Mouse (Mus musculus): ENCODE measurements around the gene Cdk5r2. TPM values are rescaled to one million over a fixed set of nuclear protein-coding genes. Genes with fewer than 3 reads are reported as not detected.
"Not testable (repeated sequence)": the region's sequence is repeated elsewhere in the genome, so short reads cannot be mapped to it uniquely, and the experiment has no call there.

Gene Cdk5r2
- total RNA-seq (2014; fragmentation: Nextera tagmentation) (not detected in 2 replicates), total RNA-seq (2017) (not detected in 2 replicates)

DNA sequence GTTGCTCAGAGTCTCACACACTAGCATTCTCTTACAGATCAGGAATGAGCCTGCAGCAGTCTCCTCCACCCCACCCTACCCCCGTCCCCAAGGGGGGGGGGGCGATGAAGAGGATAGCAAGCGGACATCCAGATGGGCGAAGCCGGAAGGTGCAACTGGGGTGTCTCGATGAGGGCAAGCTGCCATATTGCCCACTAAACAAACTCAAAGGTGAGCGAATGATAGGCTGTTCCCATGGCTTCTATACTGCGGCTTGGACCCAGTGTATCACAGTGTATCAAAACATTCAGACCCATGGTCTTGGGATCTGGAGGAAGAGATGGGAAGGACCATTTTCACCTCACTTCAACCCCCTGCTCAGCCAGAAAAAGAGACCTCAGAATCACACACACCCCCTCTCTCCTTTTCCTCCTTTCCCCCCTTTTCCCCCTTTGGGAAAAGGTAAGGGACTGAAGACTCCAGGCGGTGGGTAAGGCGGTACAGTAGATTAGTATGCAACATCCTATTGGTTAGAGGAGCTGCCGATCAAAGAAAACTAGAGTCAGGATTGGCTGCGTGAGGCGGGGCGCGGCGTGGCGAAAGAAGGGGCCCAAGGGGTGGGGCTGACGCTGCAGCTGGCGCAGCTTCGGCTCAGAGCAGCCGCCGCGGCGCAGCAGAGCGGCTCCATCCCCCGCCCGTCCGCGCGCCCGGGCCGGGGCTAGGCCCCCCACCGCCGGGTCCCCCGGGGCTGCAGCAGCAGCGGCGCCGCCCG, at the start of gene Cdk5r2:
Gene Cdk5r2, plus strand, starts transcription at position 629 of the 751 bp plus-strand sequence.
- peak; percentile 74 for ATAC-seq (replicated peaks; ENCODE audit: poor library complexity, severe bottlenecking)

- no peak for ATAC-seq (replicated peaks; ENCODE audit: poor library complexity, severe bottlenecking)
Measured at GRCm38 (mm10) chr1:74805340-74805835, 49.3 kb upstream of the Cdk5r2 start.

DNA sequence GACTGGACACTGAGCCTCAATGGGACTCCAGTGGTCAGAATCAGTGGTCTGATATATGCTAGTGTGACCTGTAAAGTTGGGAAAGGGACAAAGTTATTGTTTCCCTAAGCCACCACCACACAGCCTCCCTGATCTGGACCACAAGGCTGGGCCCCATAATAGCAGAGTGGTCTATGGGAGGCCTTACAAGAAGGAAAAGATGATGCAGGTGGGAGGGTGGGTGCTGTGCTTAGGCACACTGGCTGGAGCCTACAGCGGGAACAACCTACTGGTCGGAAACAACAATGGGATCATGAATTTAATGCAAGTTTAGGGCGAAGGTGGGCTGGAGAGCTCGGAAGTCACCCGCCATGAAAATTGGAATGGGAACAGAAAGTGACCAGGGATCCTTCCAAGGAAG, 48.9 kb upstream of the Cdk5r2 start:
- no peak for ATAC-seq (replicated peaks; ENCODE audit: poor library complexity, severe bottlenecking)

GRCm38 (mm10) chr1:74806360-74807311, 48.1 kb upstream of the Cdk5r2 start:
- ATAC-seq (replicated peaks; ENCODE audit: poor library complexity, severe bottlenecking), result peak; percentile 36

GRCm38 (mm10) chr1:74807551-74808071, 47.1 kb upstream of the Cdk5r2 start:
- ATAC-seq (replicated peaks; ENCODE audit: poor library complexity, severe bottlenecking), result peak; percentile 4; the same call in 1 of the 2 replicates

DNA sequence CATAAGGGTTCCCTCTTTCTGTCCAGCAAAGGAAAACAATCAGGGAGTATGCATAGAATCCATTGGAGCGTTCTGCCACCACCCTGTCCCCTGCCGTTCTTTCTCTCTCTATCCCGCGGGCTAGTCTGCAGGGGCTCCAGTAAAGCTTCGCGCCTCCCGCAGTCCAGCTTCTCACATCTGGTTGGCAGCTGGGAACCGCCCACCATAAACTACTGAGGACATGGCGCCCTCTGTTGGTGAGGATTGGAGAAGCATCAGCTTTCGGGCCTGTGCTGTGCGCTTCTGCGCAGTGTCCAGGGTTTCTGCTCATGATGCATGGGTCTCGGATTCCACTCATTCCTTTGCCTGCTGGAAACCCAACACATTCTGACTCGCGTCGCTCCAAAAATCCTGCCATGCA, 46.7 kb upstream of the Cdk5r2 start:
- ATAC-seq (replicated peaks; ENCODE audit: poor library complexity, severe bottlenecking), result peak; percentile 69

DNA sequence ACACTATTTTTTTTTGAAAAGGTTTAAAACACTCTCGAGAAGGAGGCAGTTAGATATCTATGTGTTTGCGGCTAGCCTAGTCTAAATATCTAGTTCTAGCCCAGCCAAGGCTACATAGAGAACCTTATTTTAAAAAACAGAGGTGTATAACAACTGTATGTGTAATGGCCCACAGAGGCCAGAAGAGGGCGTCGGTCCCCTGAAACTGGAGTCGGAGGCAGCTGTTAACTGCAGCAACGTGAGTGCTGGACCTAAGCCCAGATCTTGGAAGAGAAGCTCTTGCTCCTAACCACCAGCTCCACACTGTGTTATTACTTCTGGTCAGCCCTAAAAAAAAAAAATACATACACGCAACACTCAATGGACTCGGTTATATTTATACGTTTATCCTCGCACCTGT, 45.7 kb upstream of the Cdk5r2 start:
- ATAC-seq (replicated peaks; ENCODE audit: poor library complexity, severe bottlenecking), result no peak

- ATAC-seq (replicated peaks; ENCODE audit: poor library complexity, severe bottlenecking), result no peak
Measured at GRCm38 (mm10) chr1:74814931-74815647, 39.6 kb upstream of the Cdk5r2 start.

- ATAC-seq (replicated peaks; ENCODE audit: poor library complexity, severe bottlenecking), result not testable (repeated sequence)
Measured at GRCm38 (mm10) chr1:74815965-74816364, 38.8 kb upstream of the Cdk5r2 start.

DNA sequence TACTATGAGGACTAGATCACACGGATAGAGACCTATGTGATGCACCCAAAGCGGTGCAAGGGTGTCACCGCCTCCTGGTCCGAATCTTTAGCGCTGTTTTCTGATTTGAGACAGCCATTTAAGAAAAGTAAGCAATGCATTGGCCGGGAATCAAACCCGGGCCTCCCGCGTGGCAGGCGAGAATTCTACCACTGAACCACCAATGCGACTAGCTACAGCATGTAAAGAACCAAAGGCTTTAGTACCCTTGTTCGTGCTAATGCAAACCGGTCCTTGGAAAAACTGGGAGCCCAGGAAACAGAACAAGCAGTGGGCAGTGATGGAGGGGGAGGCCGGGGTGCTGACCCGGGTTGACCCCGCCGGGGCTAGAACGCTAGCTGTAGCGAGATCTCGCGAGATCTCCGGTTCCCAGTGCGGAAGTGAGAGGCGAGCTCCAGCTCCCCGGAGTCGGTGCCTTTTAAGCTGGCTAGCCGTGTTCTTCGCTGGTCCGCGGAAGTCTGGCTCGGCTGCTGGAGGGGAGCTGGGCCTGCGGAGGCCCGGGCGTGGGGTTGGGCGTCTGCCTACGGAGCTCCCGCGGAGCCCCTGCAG, 38.0 kb upstream of the Cdk5r2 start:
- peak; percentile 95 for ATAC-seq (replicated peaks; ENCODE audit: poor library complexity, severe bottlenecking)

DNA sequence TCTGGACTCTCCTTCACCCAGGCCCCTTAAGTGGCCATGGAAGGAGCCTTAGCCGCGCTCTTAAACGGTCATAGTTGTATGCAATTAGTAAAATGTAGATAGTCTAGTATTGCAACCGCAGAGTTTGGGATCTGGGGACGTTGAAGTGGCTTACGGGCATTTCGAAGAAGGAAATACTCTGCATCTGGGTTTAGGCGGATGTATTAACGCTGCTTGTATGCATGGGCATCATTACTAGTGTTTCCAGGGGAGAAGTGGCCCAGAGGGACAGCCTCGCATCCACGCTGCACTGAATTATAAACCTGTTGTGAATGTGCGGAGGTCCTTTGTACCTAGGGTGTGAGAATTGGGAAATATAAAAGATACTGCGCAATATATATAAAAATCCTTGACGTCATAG, 37.5 kb upstream of the Cdk5r2 start:
- ATAC-seq (replicated peaks; ENCODE audit: poor library complexity, severe bottlenecking), result peak; percentile 28

- ATAC-seq (replicated peaks; ENCODE audit: poor library complexity, severe bottlenecking), result no peak
Measured at GRCm38 (mm10) chr1:74818509-74818908, 36.2 kb upstream of the Cdk5r2 start.

- not testable (repeated sequence) for ATAC-seq (replicated peaks; ENCODE audit: poor library complexity, severe bottlenecking)
Measured at GRCm38 (mm10) chr1:74823598-74823997, 31.1 kb upstream of the Cdk5r2 start.

- ATAC-seq (replicated peaks; ENCODE audit: poor library complexity, severe bottlenecking), result no peak
Measured at GRCm38 (mm10) chr1:74824518-74825302, 30.0 kb upstream of the Cdk5r2 start.

DNA sequence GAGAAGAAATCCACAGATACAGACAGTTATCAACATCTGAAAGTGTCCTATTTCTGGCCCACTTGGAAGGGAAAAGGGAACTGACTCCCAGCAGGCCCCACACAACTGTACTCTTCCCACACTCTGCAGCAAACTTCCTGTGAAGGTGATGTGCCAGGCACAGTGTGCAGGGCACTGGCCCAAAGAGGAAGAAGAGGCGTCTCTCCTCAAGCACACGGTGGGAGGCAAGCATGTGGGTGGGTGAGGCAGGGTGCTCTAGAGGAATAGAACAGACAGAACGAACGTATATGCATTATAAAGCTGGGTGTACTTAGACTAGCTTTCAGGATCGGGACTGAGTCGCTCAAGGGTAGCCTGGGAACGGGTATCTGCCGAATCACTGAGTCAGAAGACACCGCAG, 24.7 kb upstream of the Cdk5r2 start:
- ATAC-seq (replicated peaks; ENCODE audit: poor library complexity, severe bottlenecking), result peak; percentile 75

DNA sequence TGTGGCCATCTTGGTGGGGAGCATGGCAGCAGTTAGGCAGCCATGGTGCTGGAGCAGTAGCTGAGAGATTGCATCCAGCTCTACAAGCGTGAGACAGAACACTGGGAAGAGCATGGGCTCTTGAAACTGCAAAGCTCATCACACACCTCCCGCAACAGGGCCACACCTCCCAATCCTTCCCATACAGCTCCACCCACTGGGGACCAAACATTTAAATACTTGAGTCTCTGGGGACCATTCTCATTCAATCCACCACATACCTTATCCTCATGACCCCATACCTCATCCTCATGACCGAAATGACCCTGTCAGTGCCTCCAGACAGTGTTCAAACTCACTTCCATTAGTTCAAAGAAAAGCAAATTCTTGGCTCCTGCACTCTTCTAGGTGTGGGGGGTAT, 21.5 kb upstream of the Cdk5r2 start:
- ATAC-seq (replicated peaks; ENCODE audit: poor library complexity, severe bottlenecking), result no peak

DNA sequence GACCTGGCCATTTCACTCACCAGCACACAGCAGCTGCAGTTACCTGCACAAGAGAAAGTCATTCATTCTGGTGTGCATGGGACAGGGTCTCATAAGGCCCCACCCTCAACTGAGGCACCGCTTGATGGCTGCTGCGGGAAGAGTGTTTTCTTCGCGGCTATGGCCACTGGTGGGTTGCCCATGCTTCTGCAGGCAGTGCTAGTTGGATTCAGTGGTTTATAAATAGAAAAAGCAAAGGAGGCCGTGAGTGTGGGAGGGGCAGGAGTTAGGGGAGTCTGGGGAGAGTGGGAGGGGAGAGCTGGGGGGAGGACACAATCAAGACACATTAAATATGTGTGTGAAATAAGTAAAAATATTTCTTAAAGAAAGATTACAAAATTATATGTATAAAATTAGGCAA, 11.6 kb upstream of the Cdk5r2 start:
- no peak for ATAC-seq (replicated peaks; ENCODE audit: poor library complexity, severe bottlenecking)

GRCm38 (mm10) chr1:74846341-74846740, 8.4 kb upstream of the Cdk5r2 start:
- no peak for ATAC-seq (replicated peaks; ENCODE audit: poor library complexity, severe bottlenecking)

DNA sequence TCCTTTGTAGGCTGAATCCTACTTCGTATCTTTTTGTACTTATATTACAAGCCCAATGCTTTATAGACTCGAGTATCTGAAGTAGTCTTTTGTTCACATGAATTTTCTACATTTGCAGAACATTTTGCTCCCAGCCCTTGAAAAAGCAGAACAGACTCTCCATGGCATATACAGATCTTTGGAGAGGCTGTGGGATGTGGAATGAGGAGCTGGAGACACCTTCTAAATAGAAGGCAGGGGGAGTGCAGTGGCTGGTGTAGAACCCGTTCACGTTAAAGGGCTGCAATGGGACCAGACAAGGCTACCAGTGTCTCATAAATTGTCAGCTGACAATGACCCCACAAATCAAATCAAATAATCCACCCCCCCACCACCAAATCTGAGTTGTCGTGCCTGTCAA, 5.8 kb upstream of the Cdk5r2 start:
- ATAC-seq (replicated peaks; ENCODE audit: poor library complexity, severe bottlenecking), result no peak
